In the genomic region with DNA sequence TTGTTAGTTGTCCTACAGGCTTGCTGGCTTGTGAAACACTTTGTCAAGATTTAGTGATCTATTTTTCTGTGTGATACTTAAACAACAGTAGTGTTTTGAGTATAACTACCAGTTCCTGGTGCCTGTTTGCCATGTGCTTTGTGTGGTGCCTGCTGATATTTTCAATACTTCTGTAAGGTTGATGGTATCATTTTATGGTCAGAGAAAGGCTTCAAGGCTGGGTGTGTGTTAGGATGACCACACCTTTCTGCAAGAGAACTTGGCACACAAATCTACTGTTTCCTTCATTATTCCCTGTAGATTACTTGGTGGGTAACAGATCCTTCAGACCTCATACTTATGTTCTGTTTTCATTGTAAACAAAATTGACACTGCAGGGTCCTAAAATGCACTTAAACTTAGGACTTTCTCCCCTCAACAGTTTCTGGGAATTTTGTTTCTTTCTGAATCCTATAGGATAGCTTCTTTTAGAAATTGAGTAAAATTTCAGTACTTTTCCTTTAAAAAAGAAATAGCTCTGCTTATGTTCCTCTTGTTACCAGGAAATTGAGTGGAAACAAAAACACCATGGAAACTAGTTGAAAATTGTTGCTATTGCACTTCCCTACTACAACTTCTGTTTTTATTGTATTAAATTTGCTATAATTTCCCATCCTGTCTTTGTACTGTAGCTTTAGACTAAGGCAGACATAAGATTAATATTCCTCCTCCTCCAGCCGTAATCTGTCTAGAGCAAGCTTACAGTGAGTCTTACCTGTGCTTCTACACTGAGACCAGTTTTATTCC, we compare ENCODE assay signal across 10 mouse cellular contexts.
DNase-seq lines count a peak whose midpoint lies in the region; ATAC-seq and TF ChIP-seq lines count a peak whose summit lies in the region.
"Had no signal": no experiment of that assay in that cellular context is flagged by ENCODE, and none has a peak within 500 bp of the region (broad histone marks: within the 10 kb centered on the region; RNA-seq: fewer than 3 reads in every experiment).

No protein-coding gene starts in this region.

- DNase-seq in heart, postnatal 25 days (ENCODE audit: low spot score): no peak
- peak; percentile 41 for DNase-seq in 3T3-L1 (ENCODE audit: low read depth, low spot score)
- DNase-seq in embryonic facial prominence, embryonic 10.5 days (ENCODE audit: low spot score): no peak
- DNase-seq in liver, embryonic 14.5 days (ENCODE audit: low read depth in 3 of 3, low spot score in 3 of 3): no peak
- no peak for DNase-seq in spleen, postnatal 4 days (ENCODE audit: low spot score in 2 of 2)
- no peak for DNase-seq in cerebellum, postnatal 14 days
- DNase-seq: lung, adult 2 months had no signal

- H3K36me3 ChIP-seq in heart, embryonic 15.5 days: peaks cover 8% of the 10 kb centered on the region; the same call in 1 of the 2 replicates
- peaks cover 19% of the 10 kb centered on the region for H3K36me3 ChIP-seq in embryonic facial prominence, embryonic 10.5 days (replicated peaks)
- H3K36me3 ChIP-seq in liver, embryonic 14.5 days (replicated peaks; ENCODE audit: control insufficient read depth, insufficient read depth, low read depth): no peaks in the 10 kb centered on the region

- intact Hi-C loops in heart, postnatal 25 days (cut with DNase I): loop anchor here (1.0 to 5.0 kb wide), 2 partner anchors 35 to 141 kb away; no protein-coding TSS in a partner anchor

- H3K4me1 ChIP-seq in heart, embryonic 15.5 days (replicated peaks): peaks cover 39% of the 10 kb centered on the region
- peaks cover 18% of the 10 kb centered on the region for H3K4me1 ChIP-seq in embryonic facial prominence, embryonic 10.5 days
- peaks cover 20 to 24% of the 10 kb centered on the region in 2 experiments for H3K4me1 ChIP-seq in liver, embryonic 14.5 days (replicated peaks; ENCODE audit: control insufficient read depth in 2 of 2, insufficient read depth in 2 of 2, low read length in 1 of 2)

- peak overlapping the region; percentile 76 for H3K27ac ChIP-seq in heart, embryonic 15.5 days
- H3K27ac ChIP-seq in embryonic facial prominence, embryonic 10.5 days (replicated peaks): peak overlapping the region; percentile 2; the same call in 1 of the 2 replicates
- no peak overlapping the region for H3K27ac ChIP-seq in liver, embryonic 14.5 days
- H3K27ac ChIP-seq: forebrain, embryonic 13.5 days had no signal

- H3K9me3 ChIP-seq in heart, embryonic 15.5 days (replicated peaks): no peaks in the 10 kb centered on the region
- H3K9me3 ChIP-seq in embryonic facial prominence, embryonic 10.5 days: no peaks in the 10 kb centered on the region
- H3K9me3 ChIP-seq in liver, embryonic 14.5 days (ENCODE audit: control insufficient read depth, low read length): no peaks in the 10 kb centered on the region
- H3K9me3 ChIP-seq: forebrain, embryonic 13.5 days had no signal

- WGBS in heart, embryonic 15.5 days: 73% methylated on average over 1 of the region's 1 CpGs
- WGBS in embryonic facial prominence, embryonic 10.5 days: 90% methylated on average over 1 of the region's 1 CpGs
- 70% methylated on average over 1 of the region's 1 CpGs for WGBS in liver, embryonic 14.5 days (ENCODE audit: insufficient replicate concordance)

- no peaks in the 10 kb centered on the region for H3K27me3 ChIP-seq in heart, embryonic 15.5 days
- H3K27me3 ChIP-seq in embryonic facial prominence, embryonic 10.5 days (replicated peaks; ENCODE audit: low read depth, poor library complexity, severe bottlenecking): no peaks in the 10 kb centered on the region
- H3K27me3 ChIP-seq in liver, embryonic 14.5 days (ENCODE audit: control insufficient read depth, insufficient read depth, low read length): no peaks in the 10 kb centered on the region
- H3K27me3 ChIP-seq: forebrain, embryonic 13.5 days had no signal

- TF ChIP-seq CTCF in liver, embryonic 14.5 days (IDR thresholded peaks at IDR 0.05; ENCODE audit: low read depth): no peak

- H3K4me3 ChIP-seq in heart, embryonic 15.5 days: no peak overlapping the region
- no peak overlapping the region for H3K4me3 ChIP-seq in embryonic facial prominence, embryonic 10.5 days
- H3K4me3 ChIP-seq in liver, embryonic 14.5 days (ENCODE audit: insufficient read depth in 1 of 2, low read depth in 2 of 2, low read length in 2 of 2): no peak overlapping the region
- H3K4me3 ChIP-seq: forebrain, embryonic 13.5 days had no signal

- no peak overlapping the region for H3K4me2 ChIP-seq in heart, embryonic 15.5 days
- no peak overlapping the region for H3K4me2 ChIP-seq in liver, embryonic 14.5 days (ENCODE audit: low read depth)
- H3K4me2 ChIP-seq: forebrain, embryonic 13.5 days had no signal

- H3K9ac ChIP-seq in heart, embryonic 15.5 days: no peak overlapping the region
- no peak overlapping the region for H3K9ac ChIP-seq in liver, embryonic 14.5 days (replicated peaks)
- H3K9ac ChIP-seq: forebrain, embryonic 13.5 days had no signal

- ATAC-seq in heart, embryonic 15.5 days (replicated peaks; ENCODE audit: insufficient number of reproducible peaks, insufficient read depth, low FRiP score, low read depth): no peak
- 0 out of 2 replicates have a peak, but pooled peaks have one; percentile 24 for ATAC-seq in liver, embryonic 14.5 days (ENCODE audit: insufficient read depth)
- ATAC-seq in inflammation-experienced regulatory T-cells, adult 6 months: no peak
- ATAC-seq: forebrain, embryonic 13.5 days had no signal

- no peak for TF ChIP-seq EP300 in liver, embryonic 14.5 days (IDR thresholded peaks at IDR 0.05; ENCODE audit: low read depth)
